Mouse (Mus musculus): ENCODE data around the gene Secisbp2l.

GRCm38 (mm10) chr2:125782719-125783109, at the start of gene Secisbp2l:
- TF ChIP-seq CTCF (IDR thresholded peaks at IDR 0.05; ENCODE audit: insufficient read depth, low read depth, low read length) (no peak), POLR2A (IDR thresholded peaks at IDR 0.05; ENCODE audit: insufficient read depth, low read depth, low read length) (no peak)
